Mouse (Mus musculus) kidney, adult 2 months (tissue): Measurements from ENCODE around the gene Slc35f4.

Source experiments
- CTCF ChIP-seq: fragments of 200-500 bp; conservative IDR thresholded peaks from 2 replicates; pipeline ENCODE4 v1.5.1; 2011; ENCODE audit warnings: low read depth, mild to moderate bottlenecking, control low read depth, low read length, moderate library complexity, mixed read lengths; ENCODE audit not compliant: insufficient read depth, insufficient read length
- POLR2A ChIP-seq: fragments of 200-500 bp; IDR thresholded peaks from one replicate; pipeline ENCODE4 v1.6.1; 2011; ENCODE audit warnings: low read depth, low read length, control low read depth

DNA sequence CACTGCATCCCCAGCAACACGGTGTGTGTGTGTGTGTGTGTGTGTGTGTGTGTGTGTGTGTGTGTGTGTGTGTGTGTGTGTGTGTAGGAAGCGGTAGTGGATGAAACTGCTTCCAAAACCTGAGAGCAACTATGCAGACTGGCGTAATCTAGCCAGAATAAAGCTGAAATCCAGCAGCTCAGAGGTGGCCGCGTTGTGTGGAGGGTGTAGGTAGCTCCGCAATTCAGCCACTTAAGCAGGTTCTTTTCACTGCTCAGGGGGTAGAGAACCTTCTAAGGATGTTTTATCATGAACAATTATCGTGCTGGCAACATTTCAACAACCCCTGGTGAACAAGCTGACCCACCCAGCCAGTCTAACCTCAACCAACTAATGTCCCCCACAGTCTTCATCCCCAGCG lies 1.2 kb downstream of the Slc35f4 start:
- TF ChIP-seq POLR2A: no peak
- TF ChIP-seq CTCF: no peak
